Mouse (Mus musculus) lung, postnatal 0 days (tissue): ENCODE data around the gene Gatd1. TPM values are rescaled to one million over a fixed set of nuclear protein-coding genes. Genes with fewer than 3 reads are reported as not detected.

Experiments used
- ATAC-seq: fragments of 200-750 bp; cut with Nextera tagmentation; 2 replicates; pipeline ENCODE4 v1.8.0; 2017; ENCODE audit warnings: moderate library complexity
- DNase-seq: peaks from one replicate; pipeline ENCODE4 v3.0.0-alpha.2; 2016; ENCODE audit warnings: low spot score
- H3K27ac ChIP-seq: fragments of 300-500 bp; sonication (generic); 2 replicates; pipeline ENCODE4 v1.5.1; 2014; ENCODE audit warnings: antibody characterized with exemption, mild to moderate bottlenecking, low read length, mixed read lengths
- H3K27me3 ChIP-seq: fragments of 300-500 bp; sonication (generic); replicated peaks from 2 replicates; pipeline ENCODE4 v1.6.1; 2014; ENCODE audit warnings: low read length, mixed read lengths; ENCODE audit not compliant: insufficient read depth
- H3K36me3 ChIP-seq: fragments of 300-500 bp; sonication (generic); 2 replicates; pipeline ENCODE4 v1.6.1; 2014; ENCODE audit warnings: low read length, mixed read lengths; ENCODE audit not compliant: insufficient read depth
- H3K4me1 ChIP-seq: fragments of 300-500 bp; sonication (generic); 2 replicates; pipeline ENCODE4 v1.6.1; 2014; ENCODE audit warnings: antibody characterized with exemption, low read depth, low read length, mixed read lengths; ENCODE audit not compliant: insufficient read depth
- H3K4me2 ChIP-seq: fragments of 300-500 bp; sonication (generic); replicated peaks from 2 replicates; pipeline ENCODE4 v1.6.1; 2014; ENCODE audit warnings: low read depth, mild to moderate bottlenecking, low read length, moderate library complexity, mixed read lengths
- H3K4me3 ChIP-seq: fragments of 300-500 bp; sonication (generic); 2 replicates; pipeline ENCODE4 v1.5.1; 2014; ENCODE audit warnings: low read depth, low read length
- H3K9ac ChIP-seq: fragments of 300-500 bp; sonication (generic); replicated peaks from 2 replicates; pipeline ENCODE4 v1.6.1; 2014; ENCODE audit warnings: low read depth, mild to moderate bottlenecking
- H3K9me3 ChIP-seq: fragments of 300-500 bp; sonication (generic); 2 replicates; pipeline ENCODE4 v1.6.1; 2016; ENCODE audit warnings: low read length, mixed read lengths
- CTCF ChIP-seq: IDR thresholded peaks from 2 replicates; pipeline ENCODE4 v1.5.1; 2016; ENCODE audit warnings: antibody characterized with exemption, mild to moderate bottlenecking
- EP300 ChIP-seq: IDR thresholded peaks from 2 replicates; pipeline ENCODE4 v1.6.1; 2016; ENCODE audit warnings: antibody characterized with exemption, mild to moderate bottlenecking, control low read depth
- WGBS: fragments of 180-500 bp; shearing (Covaris S2); extraction: QIAGEN DNeasy Blood & Tissue Kit; methylation state at CpG from one replicate; pipeline ENCODE4 v1.1.7; 2014; 5-methylcytosine and 5-hydroxymethylcytosine counted together
- polyA plus RNA-seq: library from polyadenylated mRNA; unstranded; fragments of >200 nt; fragmentation: Nextera tagmentation; extraction: Ambion mirVana; gene quantifications from 2 replicates; pipeline ENCODE4 v1.2.1, GENCODE M21; 2015

Gene Gatd1
- polyA plus RNA-seq, 1 experiment from 2014 or later: 52.3 TPM

- Histone ChIP-seq H3K4me1 (peaks cover 39% of the 10 kb centered on the region), H3K4me2 (no peak overlapping the region), H3K9me3 (no peaks in the 10 kb centered on the region), H3K9ac (no peak overlapping the region), H3K4me3 (no peak overlapping the region), H3K27me3 (no peaks in the 10 kb centered on the region; the same call in 1 of the 2 replicates), H3K27ac (no peak overlapping the region), H3K36me3 (peaks cover 22% of the 10 kb centered on the region)
- ATAC-seq (no peak), DNase-seq (peak; percentile 5)
- 89% methylated on average over 17 of the region's 17 CpGs for WGBS
- TF ChIP-seq CTCF (no peak), EP300 (no peak)
Observed at GRCm38 (mm10) chr7:141459301-141459711, 45.4 kb upstream of the Gatd1 start.

- Histone ChIP-seq H3K27ac (no peak overlapping the region), H3K27me3 (no peaks in the 10 kb centered on the region; the same call in 1 of the 2 replicates), H3K4me3 (no peak overlapping the region), H3K9ac (no peak overlapping the region), H3K36me3 (peaks cover 22% of the 10 kb centered on the region), H3K4me2 (no peak overlapping the region), H3K4me1 (peaks cover 36% of the 10 kb centered on the region), H3K9me3 (no peaks in the 10 kb centered on the region)
- ATAC-seq (no peak), DNase-seq (no peak)
- TF ChIP-seq CTCF: no peak
- no peak for TF ChIP-seq EP300
- 90% methylated on average over 10 of the region's 11 CpGs for WGBS
Observed at GRCm38 (mm10) chr7:141458661-141459060, 44.7 kb upstream of the Gatd1 start.

- no peak overlapping the region for H3K9ac ChIP-seq
- ATAC-seq: no peak
- no peak overlapping the region for H3K4me3 ChIP-seq
- no peaks in the 10 kb centered on the region for H3K27me3 ChIP-seq
- peaks cover 31% of the 10 kb centered on the region for H3K4me1 ChIP-seq
- peak; percentile 66 for DNase-seq
- no peak overlapping the region for H3K27ac ChIP-seq
- WGBS: 71% methylated on average over 15 of the region's 15 CpGs
- TF ChIP-seq CTCF (peak; percentile 75), EP300 (no peak)
- no peaks in the 10 kb centered on the region for H3K9me3 ChIP-seq
- H3K36me3 ChIP-seq: peaks cover 22% of the 10 kb centered on the region
- no peak overlapping the region for H3K4me2 ChIP-seq
Observed at GRCm38 (mm10) chr7:141457986-141458660, 44.2 kb upstream of the Gatd1 start.

GRCm38 (mm10) chr7:141457236-141457635 lies 43.3 kb upstream of the Gatd1 start:
- ATAC-seq: no peak
- H3K4me1 ChIP-seq: peaks cover 30% of the 10 kb centered on the region

GRCm38 (mm10) chr7:141456739-141457138 lies 42.8 kb upstream of the Gatd1 start:
- no peak overlapping the region for H3K9ac ChIP-seq
- no peak for TF ChIP-seq EP300
- TF ChIP-seq CTCF: no peak
- no peak overlapping the region for H3K4me3 ChIP-seq
- no peaks in the 10 kb centered on the region for H3K9me3 ChIP-seq
- peaks cover 22% of the 10 kb centered on the region for H3K36me3 ChIP-seq
- H3K4me1 ChIP-seq: peaks cover 29% of the 10 kb centered on the region
- H3K27ac ChIP-seq: no peak overlapping the region
- H3K27me3 ChIP-seq: no peaks in the 10 kb centered on the region
- no peak for ATAC-seq
- peak overlapping the region; percentile 82 for H3K4me2 ChIP-seq
- 66% methylated on average over 6 of the region's 6 CpGs for WGBS
- DNase-seq: peak; percentile 60

More at GRCm38 (mm10) chr7:141457236-141457635, 43.3 kb upstream of the Gatd1 start:
- H3K27me3 ChIP-seq: no peaks in the 10 kb centered on the region
- no peaks in the 10 kb centered on the region for H3K9me3 ChIP-seq
- 89% methylated on average over 14 of the region's 14 CpGs for WGBS
- no peak for TF ChIP-seq CTCF
- H3K4me3 ChIP-seq: no peak overlapping the region
- peaks cover 22% of the 10 kb centered on the region for H3K36me3 ChIP-seq
- H3K4me2 ChIP-seq: peak overlapping the region; percentile 82; the same call in 1 of the 2 replicates
- peak; percentile 4 for DNase-seq
- no peak overlapping the region for H3K27ac ChIP-seq
- H3K9ac ChIP-seq: no peak overlapping the region

GRCm38 (mm10) chr7:141455610-141456314 lies 41.8 kb upstream of the Gatd1 start:
- TF ChIP-seq EP300: peak; percentile 79
- no peak for TF ChIP-seq CTCF
- ATAC-seq (peak; percentile 49), DNase-seq (peak; percentile 92)
- Histone ChIP-seq H3K4me2 (peak overlapping the region; percentile 82), H3K36me3 (peaks cover 22% of the 10 kb centered on the region), H3K4me3 (peak overlapping the region; percentile 69), H3K27me3 (no peaks in the 10 kb centered on the region), H3K9me3 (no peaks in the 10 kb centered on the region), H3K4me1 (peaks cover 25% of the 10 kb centered on the region), H3K27ac (peak overlapping the region; percentile 99), H3K9ac (peak overlapping the region; percentile 84)
- WGBS: under 1% methylated on average over 23 of the region's 23 CpGs
